Mouse (Mus musculus): ENCODE data around the gene Kcnk3. TPM values are rescaled to one million over a fixed set of nuclear protein-coding genes. Genes with fewer than 3 reads are reported as not detected.
A peak's percentile ranks its signal among the peaks of the same experiment; 100 is the strongest.

Gene Kcnk3
- polyA plus RNA-seq, 1 experiment: 23.9 TPM

- DNase-seq (ENCODE audit: low read depth): no peak
Measured at GRCm38 (mm10) chr5:30638041-30638440, 50.1 kb downstream of the Kcnk3 start.

GRCm38 (mm10) chr5:30643477-30644179 is 55.7 kb downstream of the Kcnk3 start:
- no peak for DNase-seq (ENCODE audit: low read depth)

DNA sequence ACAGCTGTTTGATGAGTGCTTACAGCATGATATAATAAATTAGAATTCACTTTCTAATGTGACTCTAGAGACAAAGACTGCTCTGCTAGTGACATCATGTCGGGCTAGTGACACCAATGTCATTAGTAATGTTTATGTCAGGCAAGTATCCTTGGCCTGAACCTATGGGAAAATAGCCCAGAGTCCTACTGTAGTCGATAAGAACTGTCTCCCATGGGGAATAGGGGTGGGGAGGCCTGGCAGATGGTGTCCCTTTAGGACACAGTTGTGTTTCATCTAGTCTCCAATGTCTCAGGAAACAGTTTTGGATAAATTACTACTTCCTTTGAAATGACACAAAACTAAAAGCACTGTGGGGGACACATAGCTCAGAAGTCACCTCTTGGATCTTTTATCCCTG is 58.1 kb downstream of the Kcnk3 start:
- no peak for DNase-seq (ENCODE audit: low read depth)

GRCm38 (mm10) chr5:30647396-30647795 is 59.4 kb downstream of the Kcnk3 start:
- DNase-seq (ENCODE audit: low read depth): no peak

GRCm38 (mm10) chr5:30647815-30648560 is 60.0 kb downstream of the Kcnk3 start, which contains the start of gene Slc35f6:
Slc35f6 (plus strand) TSS chr5:30647933.
- no peak for DNase-seq (ENCODE audit: low read depth)

- no peak for DNase-seq (ENCODE audit: low read depth)
Measured at GRCm38 (mm10) chr5:30649558-30649957, 61.6 kb downstream of the Kcnk3 start.

DNA sequence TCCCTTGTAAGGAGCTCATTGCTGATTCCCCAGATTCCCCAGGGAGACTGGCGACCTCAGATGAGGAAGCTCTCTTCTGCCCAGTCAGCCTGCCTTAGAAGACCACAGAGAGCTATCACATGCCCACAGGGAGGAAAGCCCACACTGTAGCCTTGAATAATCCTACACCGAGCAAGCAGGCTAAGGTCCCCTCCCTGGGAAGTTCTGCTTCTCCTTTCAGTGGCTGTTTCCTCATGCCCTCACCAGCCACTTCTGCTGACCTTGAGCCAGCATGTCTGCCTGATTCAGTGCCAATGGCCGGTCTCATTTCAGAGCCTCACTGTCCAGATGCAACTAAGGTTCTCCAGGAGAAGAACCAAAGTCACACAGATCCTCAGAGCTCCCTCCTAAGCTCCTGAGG is 62.8 kb downstream of the Kcnk3 start:
- DNase-seq (ENCODE audit: low read depth): no peak

DNA sequence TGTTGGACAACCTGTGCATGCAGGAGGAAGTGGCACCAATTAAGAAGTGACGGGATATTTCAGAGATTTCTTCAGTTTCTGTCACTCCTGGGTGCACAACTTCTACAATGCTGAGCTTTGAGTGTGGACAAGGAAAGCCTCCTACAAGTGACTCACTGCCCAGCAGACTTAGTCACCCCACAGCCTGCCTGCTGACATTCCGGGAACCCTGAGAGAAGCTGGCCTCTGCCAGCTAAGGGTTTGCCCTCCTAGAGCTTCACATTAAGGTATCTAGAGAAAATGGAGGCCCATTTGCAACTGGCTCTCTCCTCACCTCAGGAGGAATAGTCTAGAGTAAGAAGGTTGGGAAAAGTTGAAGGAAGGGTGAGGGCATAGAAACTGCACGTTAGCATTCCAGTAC is 63.6 kb downstream of the Kcnk3 start:
- DNase-seq (ENCODE audit: low read depth): no peak

GRCm38 (mm10) chr5:30653246-30653645 is 65.3 kb downstream of the Kcnk3 start:
- peak; percentile 70 for DNase-seq (ENCODE audit: low read depth)

GRCm38 (mm10) chr5:30655042-30655441 is 67.1 kb downstream of the Kcnk3 start:
- DNase-seq (ENCODE audit: low read depth): no peak

GRCm38 (mm10) chr5:30655526-30656195 is 67.7 kb downstream of the Kcnk3 start:
- no peak for DNase-seq (ENCODE audit: low read depth)

DNA sequence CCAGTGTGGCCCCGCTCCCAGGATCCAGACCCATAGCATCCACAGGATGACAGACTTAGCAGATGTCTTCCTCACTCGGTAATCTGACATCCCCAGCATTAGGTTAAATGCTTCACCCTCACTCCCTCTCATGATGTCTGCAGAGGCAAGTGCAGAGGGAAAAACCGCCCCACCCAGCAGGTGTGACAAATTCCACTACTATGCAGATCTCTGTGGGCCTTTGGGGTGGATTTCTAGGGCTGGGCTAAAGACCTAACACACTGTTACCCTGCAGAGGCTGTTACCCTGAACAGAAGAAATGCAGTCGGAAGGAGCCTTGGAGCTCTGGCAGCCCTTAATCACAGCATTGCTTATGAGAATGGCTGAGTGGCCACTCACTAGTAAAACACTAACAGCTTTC is 71.1 kb downstream of the Kcnk3 start:
- DNase-seq (ENCODE audit: low read depth): no peak

- no peak for DNase-seq (ENCODE audit: low read depth)
Measured at GRCm38 (mm10) chr5:30660278-30660677, 72.3 kb downstream of the Kcnk3 start.

DNA sequence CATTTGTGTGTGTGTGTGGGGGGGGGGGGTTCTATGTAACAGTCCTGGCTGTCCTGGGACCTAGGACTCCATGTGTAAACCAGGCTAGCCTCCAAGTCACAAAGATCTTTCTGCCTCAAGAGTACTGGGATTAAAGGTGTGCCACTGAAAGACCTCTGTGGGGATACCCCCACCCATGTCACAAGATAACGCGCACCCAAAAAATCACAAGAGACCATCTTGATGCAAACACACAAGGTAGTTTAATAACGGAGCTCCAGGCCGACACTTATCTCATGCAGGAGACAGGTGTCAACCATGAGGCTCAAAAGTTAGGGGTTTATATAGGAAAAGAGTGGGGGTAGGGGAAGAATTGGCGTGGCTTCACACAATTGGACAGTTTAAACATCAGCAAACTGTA is 72.8 kb downstream of the Kcnk3 start:
- DNase-seq (ENCODE audit: low read depth): no peak

DNA sequence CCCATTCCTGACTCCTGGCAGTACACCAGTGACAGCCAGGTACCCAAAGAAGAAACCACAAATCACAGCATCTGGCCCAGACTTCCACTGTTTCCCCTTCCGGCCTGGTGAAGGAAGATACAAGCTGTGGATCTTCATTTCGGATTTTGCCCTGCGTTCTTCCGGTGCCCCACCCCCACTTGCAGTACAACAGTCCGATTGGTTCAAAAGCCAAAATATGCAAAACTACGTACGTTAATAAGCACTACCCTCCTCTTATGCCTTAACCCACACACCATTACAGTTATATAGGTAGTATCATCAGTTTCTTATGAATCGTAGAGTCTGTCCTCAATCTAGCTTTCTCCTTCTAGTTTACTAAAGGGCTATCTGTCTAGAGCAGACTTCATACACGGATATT is 77.4 kb downstream of the Kcnk3 start:
- no peak for DNase-seq (ENCODE audit: low read depth)

DNA sequence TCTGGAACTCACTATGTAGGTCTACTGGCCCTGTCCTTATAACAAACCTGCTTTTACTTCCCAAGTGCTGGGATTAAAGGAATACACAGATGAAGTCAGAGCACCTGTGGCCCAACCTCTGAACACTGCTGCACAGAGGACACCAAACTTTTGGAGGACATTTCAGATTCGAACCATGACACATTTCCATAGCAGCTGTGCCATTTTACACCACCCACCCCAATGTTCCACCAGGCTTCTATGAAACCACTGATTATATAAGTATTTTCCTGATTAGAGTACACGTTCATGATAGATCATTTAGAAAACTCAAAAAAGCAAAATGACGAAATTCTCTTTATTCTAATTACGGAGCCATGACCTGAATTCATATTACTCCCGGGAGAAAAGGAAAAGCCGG is 78.0 kb downstream of the Kcnk3 start:
- DNase-seq (ENCODE audit: low read depth): no peak

DNA sequence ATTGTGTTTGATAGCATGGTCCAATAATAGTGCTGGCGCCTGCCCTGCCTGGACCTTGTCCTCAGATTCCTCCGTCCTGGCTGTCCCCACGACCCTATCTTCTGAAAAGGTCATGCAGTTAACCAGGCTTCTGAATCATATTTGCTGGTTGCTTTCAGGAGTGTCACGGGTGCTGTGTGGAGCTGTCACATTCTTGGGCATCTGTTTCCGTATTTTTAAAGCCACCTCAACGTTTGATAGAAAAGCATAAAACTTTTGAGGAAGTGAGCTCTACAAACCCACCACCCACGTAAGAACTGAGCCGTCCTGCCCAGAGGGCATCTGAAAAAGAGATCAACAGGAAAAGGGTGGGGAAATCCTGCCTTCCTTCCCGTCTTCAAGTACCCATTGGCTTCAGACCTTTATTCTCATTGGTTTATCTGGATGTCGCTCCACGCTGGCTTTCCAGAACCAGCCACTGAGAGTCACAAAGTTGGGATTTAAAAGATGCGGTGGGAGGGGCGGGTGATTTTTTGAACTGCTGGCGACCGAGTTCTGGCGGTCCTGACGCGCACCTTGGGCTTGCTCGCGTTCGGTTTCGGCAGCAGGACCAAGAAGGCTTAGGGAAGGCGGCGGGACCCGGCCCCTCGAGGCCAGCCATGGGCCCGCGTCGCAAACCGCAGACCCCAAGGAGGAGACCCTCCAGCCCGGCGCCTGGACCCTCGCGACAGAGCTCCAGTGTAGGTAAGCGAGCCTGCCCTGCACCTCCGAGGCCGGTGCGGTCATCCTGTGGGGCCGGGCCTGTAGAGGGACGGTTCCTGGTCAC is 78.6 kb downstream of the Kcnk3 start, which contains the start of gene Cenpa:
Gene Cenpa, plus strand, starts transcription at position 387 of the 805 bp plus-strand sequence.
- peak; percentile 94 for DNase-seq (ENCODE audit: low read depth)

GRCm38 (mm10) chr5:30667215-30667614 is 79.2 kb downstream of the Kcnk3 start:
- no peak for DNase-seq (ENCODE audit: low read depth)

- no peak for DNase-seq (ENCODE audit: low read depth)
Measured at GRCm38 (mm10) chr5:30667686-30668085, 79.7 kb downstream of the Kcnk3 start.

- no peak for DNase-seq (ENCODE audit: low read depth)
Measured at GRCm38 (mm10) chr5:30668637-30669495, 80.9 kb downstream of the Kcnk3 start.

DNA sequence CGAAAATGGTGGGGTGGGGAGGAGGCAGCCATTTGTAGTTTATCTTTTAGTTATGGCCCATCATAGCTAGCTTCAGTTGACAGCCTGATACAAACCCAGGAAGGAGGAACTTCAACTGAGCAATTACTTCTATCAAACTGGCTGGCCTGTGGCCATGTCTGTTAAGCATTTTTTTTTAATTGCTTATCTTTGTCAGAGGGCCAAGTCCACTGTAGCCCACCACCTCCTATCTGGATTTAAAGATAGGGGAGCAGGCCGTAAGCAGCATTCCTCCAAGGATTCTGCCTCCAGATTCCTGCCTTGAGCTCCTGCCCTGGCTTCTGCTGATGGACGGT is 81.5 kb downstream of the Kcnk3 start:
- no peak for DNase-seq (ENCODE audit: low read depth)

All from gonadal fat pad, adult 2 months (tissue).